Mouse (Mus musculus) MEL (cell line): ENCODE data around the gene Lmntd1.

Experiments used
- CTCF ChIP-seq, 3 experiments: IDR thresholded peaks in 2 of 3; conservative IDR thresholded peaks in 1 of 3; 2 replicates each; pipeline ENCODE4 v1.5.1; 2011 to 2012; ENCODE audit warnings: low read length in 3 of 3, low read depth in 2 of 3, mild to moderate bottlenecking in 2 of 3, improper control_type of control experiment in 1 of 3, inconsistent platforms in 1 of 3, mixed read lengths in 1 of 3, moderate library complexity in 1 of 3; ENCODE audit not compliant: control insufficient read depth in 1 of 3, insufficient read depth in 1 of 3, poor library complexity in 1 of 3, severe bottlenecking in 1 of 3
- ETS1 ChIP-seq: IDR thresholded peaks from 2 replicates; pipeline ENCODE4 v1.6.1; 2012; ENCODE audit warnings: low read depth, mild to moderate bottlenecking, inconsistent platforms, low read length, improper control_type of control experiment, moderate library complexity
- GABPA ChIP-seq: IDR thresholded peaks from 2 replicates; pipeline ENCODE4 v1.6.1; 2012; ENCODE audit warnings: low read depth, mild to moderate bottlenecking, inconsistent platforms, low read length, improper control_type of control experiment, moderate library complexity
- GATA1 ChIP-seq: IDR thresholded peaks from 2 replicates; pipeline ENCODE4 v1.6.1; 2011; ENCODE audit warnings: low read depth, low read length, improper control_type of control experiment
- MXI1 ChIP-seq: IDR thresholded peaks from 2 replicates; pipeline ENCODE4 v1.6.1; 2011; ENCODE audit warnings: mild to moderate bottlenecking, low read depth, low read length, improper control_type of control experiment
- POLR2A ChIP-seq, 2 experiments: IDR thresholded peaks; 2 replicates each; pipeline ENCODE4 v1.6.1; 2011 to 2012; ENCODE audit warnings: low read length in 2 of 2, mild to moderate bottlenecking in 2 of 2, control low read depth in 1 of 2, improper control_type of control experiment in 1 of 2, low read depth in 1 of 2, moderate library complexity in 1 of 2; ENCODE audit not compliant: control insufficient read depth in 1 of 2, insufficient read depth in 1 of 2, poor library complexity in 1 of 2

DNA sequence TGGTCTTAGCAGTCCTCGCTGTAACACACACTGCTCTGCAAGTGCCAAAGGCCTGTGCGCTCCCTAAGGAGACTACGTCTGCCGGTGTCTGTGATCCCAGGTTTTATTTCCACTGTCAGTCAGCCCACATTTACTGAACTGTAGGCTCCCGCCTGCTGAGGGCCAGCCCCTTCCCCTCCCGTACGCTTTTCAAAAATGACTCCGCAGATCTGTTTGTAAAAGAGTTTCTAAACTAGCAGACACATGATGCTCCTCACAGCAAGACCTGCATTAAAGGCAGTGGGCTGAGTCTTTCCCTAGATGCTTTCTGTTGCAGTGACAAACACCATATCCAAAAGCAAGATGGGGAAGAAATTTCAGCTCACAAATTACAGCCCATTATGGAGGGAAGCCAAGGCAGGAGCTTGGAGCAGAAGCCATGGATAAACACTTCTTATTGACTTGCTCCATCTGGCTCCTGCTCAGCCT, 21.6 kb downstream of the Lmntd1 start:
- TF ChIP-seq CTCF (IDR thresholded peaks at IDR 0.05 in 2 of 3, conservative IDR thresholded peaks at IDR 0.05 in 1 of 3; ENCODE audit: control insufficient read depth in 1 of 3, insufficient read depth in 1 of 3, low read depth in 2 of 3, low read length in 3 of 3, poor library complexity in 1 of 3, severe bottlenecking in 1 of 3), result no peak
- TF ChIP-seq MXI1, result no peak
- TF ChIP-seq GABPA, result no peak
- no peak for TF ChIP-seq POLR2A (IDR thresholded peaks at IDR 0.05; ENCODE audit: control insufficient read depth in 1 of 2, insufficient read depth in 1 of 2, low read depth in 1 of 2, low read length in 2 of 2, poor library complexity in 1 of 2)
- no peak for TF ChIP-seq GATA1
- TF ChIP-seq ETS1, result no peak
